Mouse (Mus musculus) forebrain, embryonic 14.5 days (tissue): ENCODE measurements around the gene Nr2e1. TPM values are rescaled to one million over a fixed set of nuclear protein-coding genes. Genes with fewer than 3 reads are reported as not detected.

ENCODE experiments used
- ATAC-seq: fragments of 200-750 bp; cut with Nextera tagmentation; 2 replicates; pipeline ENCODE4 v1.8.0; 2017; ENCODE audit warnings: mild to moderate bottlenecking, moderate library complexity
- DNase-seq: peaks from one replicate; pipeline ENCODE4 v3.0.0-alpha.2; 2015; ENCODE audit warnings: low spot score
- H3K27ac ChIP-seq: fragments of 300-500 bp; sonication (generic); 2 replicates; pipeline ENCODE4 v1.5.1; 2014; ENCODE audit warnings: low read depth, mild to moderate bottlenecking, control low read depth, low read length, moderate library complexity
- H3K27me3 ChIP-seq: fragments of 300-500 bp; sonication (generic); replicated peaks from 2 replicates; pipeline ENCODE4 v1.6.1; 2014; ENCODE audit warnings: low read length, control low read depth, mixed read lengths; ENCODE audit not compliant: control insufficient read depth, insufficient read depth
- H3K36me3 ChIP-seq: fragments of 300-500 bp; sonication (generic); 2 replicates; pipeline ENCODE4 v1.6.1; 2014; ENCODE audit warnings: low read length, control low read depth; ENCODE audit not compliant: control insufficient read depth, insufficient read depth
- H3K4me1 ChIP-seq: fragments of 300-500 bp; sonication (generic); 2 replicates; pipeline ENCODE4 v1.6.1; 2014; ENCODE audit warnings: antibody characterized with exemption, low read length, control low read depth; ENCODE audit not compliant: control insufficient read depth, insufficient read depth
- H3K4me2 ChIP-seq: fragments of 300-500 bp; sonication (generic); 2 replicates; pipeline ENCODE4 v1.6.1; 2014; ENCODE audit warnings: mild to moderate bottlenecking, control low read depth, low read length
- H3K4me3 ChIP-seq: fragments of 300-500 bp; sonication (generic); 2 replicates; pipeline ENCODE4 v1.5.1; 2014; ENCODE audit warnings: low read depth, low read length, control low read depth
- H3K9ac ChIP-seq: fragments of 300-500 bp; sonication (generic); 2 replicates; pipeline ENCODE4 v1.6.1; 2014; ENCODE audit warnings: mild to moderate bottlenecking, low read length, control low read depth, moderate library complexity
- H3K9me3 ChIP-seq: fragments of 300-500 bp; sonication (generic); replicated peaks from 2 replicates; pipeline ENCODE4 v1.6.1; 2016; ENCODE audit warnings: low read length, control low read depth, mixed read lengths; ENCODE audit not compliant: control insufficient read depth
- WGBS: fragments of 180-500 bp; shearing (Covaris S2); extraction: QIAGEN DNeasy Blood & Tissue Kit; methylation state at CpG from one replicate; pipeline ENCODE4 v1.1.7; 2014; 5-methylcytosine and 5-hydroxymethylcytosine counted together
- polyA plus RNA-seq: library from polyadenylated mRNA; unstranded; fragments of >200 nt; fragmentation: Nextera tagmentation; extraction: Ambion mirVana; gene quantifications from 2 replicates; pipeline ENCODE4 v1.2.1, GENCODE M21; 2014

Gene Nr2e1
- polyA plus RNA-seq, 1 experiment from 2014 or later: 39.4 TPM

DNA sequence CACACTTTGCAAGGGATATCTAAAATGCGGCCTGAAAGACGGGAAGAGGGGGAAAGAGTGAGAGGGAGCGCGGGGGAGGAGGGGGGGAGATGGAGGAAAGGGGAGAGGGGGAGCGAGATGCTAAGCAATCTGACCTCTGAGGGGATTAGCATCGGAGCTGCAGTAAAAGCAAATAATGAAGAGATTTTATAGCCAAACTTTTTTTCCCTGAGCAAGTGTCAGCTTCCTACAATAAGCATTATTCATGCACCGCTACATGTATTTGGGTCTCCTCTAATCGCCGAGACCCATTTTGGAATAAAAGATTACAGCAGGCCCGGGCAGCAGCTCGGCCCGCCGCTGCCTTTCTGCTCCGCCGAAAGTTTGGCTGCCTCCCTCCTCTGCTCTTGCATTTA, 5.2 kb downstream of the Nr2e1 start:
- under 1% methylated on average over 15 of the region's 15 CpGs for WGBS
- peak; percentile 92 for DNase-seq
- Histone ChIP-seq H3K27me3 (no peaks in the 10 kb centered on the region), H3K4me2 (peak overlapping the region; percentile 86), H3K9ac (peak overlapping the region; percentile 90), H3K4me1 (peaks cover 38% of the 10 kb centered on the region), H3K9me3 (no peaks in the 10 kb centered on the region), H3K27ac (peak overlapping the region; percentile 92), H3K4me3 (peak overlapping the region; percentile 68), H3K36me3 (peaks cover 14% of the 10 kb centered on the region; the same call in 1 of the 2 replicates)
- ATAC-seq: peak; percentile 62

DNA sequence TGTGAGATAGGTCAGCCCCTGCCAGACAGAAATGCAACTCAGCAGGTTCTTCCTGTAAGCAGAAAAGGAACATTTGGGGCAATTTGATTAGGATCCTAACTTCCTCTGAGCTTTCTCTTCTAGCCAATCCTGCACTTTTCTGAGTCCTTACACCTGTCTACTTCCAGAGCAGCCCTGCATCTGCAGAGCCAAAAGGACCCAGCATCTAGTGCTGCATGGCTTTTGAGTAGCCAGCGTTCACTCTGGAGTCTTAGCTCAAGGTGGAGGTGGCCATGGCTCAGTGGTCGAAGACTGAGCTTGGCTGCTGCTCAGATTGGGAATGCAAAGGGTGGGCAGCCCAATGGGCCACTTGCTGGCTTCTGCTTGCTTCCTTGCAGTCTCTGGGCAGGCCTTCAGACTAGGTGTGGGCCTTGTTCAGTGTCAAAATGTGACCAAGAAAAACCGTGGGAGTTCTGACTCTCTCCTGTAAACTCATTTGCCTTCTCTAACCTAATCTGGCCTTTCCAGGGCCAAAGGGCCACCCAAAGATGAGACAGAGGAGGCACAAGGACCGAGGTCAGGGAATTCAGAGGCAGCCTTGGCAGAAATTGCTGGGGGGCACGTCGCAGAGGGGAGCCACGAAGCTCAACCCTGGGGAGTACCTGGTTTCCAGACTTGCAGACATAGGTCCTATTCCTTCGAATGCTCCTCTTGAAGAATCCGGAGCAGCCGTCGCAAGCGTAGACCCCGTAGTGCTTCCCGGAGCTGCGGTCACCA, 5.7 kb downstream of the Nr2e1 start:
- peak overlapping the region; percentile 92 for H3K27ac ChIP-seq
- H3K27me3 ChIP-seq: no peaks in the 10 kb centered on the region
- ATAC-seq: no peak
- 3% methylated on average over 15 of the region's 15 CpGs for WGBS
- H3K4me1 ChIP-seq: peaks cover 44% of the 10 kb centered on the region
- H3K4me3 ChIP-seq: peak overlapping the region; percentile 68
- H3K36me3 ChIP-seq: peaks cover 17% of the 10 kb centered on the region; the same call in 1 of the 2 replicates
- H3K9ac ChIP-seq: peak overlapping the region; percentile 90
- no peaks in the 10 kb centered on the region for H3K9me3 ChIP-seq
- peak overlapping the region; percentile 86 for H3K4me2 ChIP-seq
- no peak for DNase-seq

- no peak for ATAC-seq
- peak overlapping the region; percentile 5; the same call in 1 of the 2 replicates for H3K9ac ChIP-seq
- DNase-seq: no peak
- 34% methylated on average over 10 of the region's 10 CpGs for WGBS
- no peaks in the 10 kb centered on the region for H3K9me3 ChIP-seq
- no peak overlapping the region for H3K4me3 ChIP-seq
- H3K36me3 ChIP-seq: peaks cover 37% of the 10 kb centered on the region
- H3K4me1 ChIP-seq: peaks cover 41% of the 10 kb centered on the region
- no peak overlapping the region for H3K27ac ChIP-seq
- H3K27me3 ChIP-seq: no peaks in the 10 kb centered on the region
- peak overlapping the region; percentile 34 for H3K4me2 ChIP-seq
These were observed 8.8 kb downstream of the Nr2e1 start for GRCm38 (mm10) chr10:42574639-42575038.

- Histone ChIP-seq H3K9ac (peak overlapping the region; percentile 33), H3K27ac (no peak overlapping the region), H3K36me3 (peaks cover 41% of the 10 kb centered on the region), H3K4me3 (peak overlapping the region; percentile 28), H3K27me3 (no peaks in the 10 kb centered on the region), H3K9me3 (no peaks in the 10 kb centered on the region), H3K4me1 (peaks cover 31% of the 10 kb centered on the region), H3K4me2 (peak overlapping the region; percentile 56)
- WGBS: 24% methylated on average over 15 of the region's 15 CpGs
- no peak for DNase-seq
- no peak for ATAC-seq
These were observed 10.5 kb downstream of the Nr2e1 start for GRCm38 (mm10) chr10:42572971-42573370.

DNA sequence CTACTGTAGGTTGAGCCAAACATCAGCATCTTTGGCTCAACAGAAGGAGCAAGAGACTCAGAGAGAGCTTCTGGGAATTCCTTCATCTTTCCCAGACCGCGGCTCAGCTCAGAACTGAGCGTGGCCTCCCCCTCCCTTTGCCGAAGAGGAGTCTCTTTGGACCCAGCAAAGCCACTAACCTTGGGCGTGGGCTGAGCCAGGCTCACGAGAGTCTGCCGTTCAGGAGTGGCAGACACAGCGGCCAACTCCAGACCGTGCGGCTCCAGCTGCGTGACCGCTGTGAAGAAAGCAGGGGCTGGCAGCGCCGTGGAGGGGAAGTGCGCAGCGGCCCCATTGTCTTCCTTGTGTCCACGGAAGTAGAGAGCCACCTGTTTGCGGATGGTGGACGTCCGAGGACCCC, 10.9 kb downstream of the Nr2e1 start:
- Histone ChIP-seq H3K4me1 (peaks cover 28% of the 10 kb centered on the region), H3K9me3 (no peaks in the 10 kb centered on the region), H3K36me3 (peaks cover 44% of the 10 kb centered on the region), H3K27ac (no peak overlapping the region), H3K27me3 (no peaks in the 10 kb centered on the region), H3K9ac (peak overlapping the region; percentile 33), H3K4me2 (peak overlapping the region; percentile 56), H3K4me3 (peak overlapping the region; percentile 28)
- WGBS: 13% methylated on average over 20 of the region's 20 CpGs
- ATAC-seq: peak; percentile 41; the same call in 1 of the 2 replicates
- no peak for DNase-seq

DNA sequence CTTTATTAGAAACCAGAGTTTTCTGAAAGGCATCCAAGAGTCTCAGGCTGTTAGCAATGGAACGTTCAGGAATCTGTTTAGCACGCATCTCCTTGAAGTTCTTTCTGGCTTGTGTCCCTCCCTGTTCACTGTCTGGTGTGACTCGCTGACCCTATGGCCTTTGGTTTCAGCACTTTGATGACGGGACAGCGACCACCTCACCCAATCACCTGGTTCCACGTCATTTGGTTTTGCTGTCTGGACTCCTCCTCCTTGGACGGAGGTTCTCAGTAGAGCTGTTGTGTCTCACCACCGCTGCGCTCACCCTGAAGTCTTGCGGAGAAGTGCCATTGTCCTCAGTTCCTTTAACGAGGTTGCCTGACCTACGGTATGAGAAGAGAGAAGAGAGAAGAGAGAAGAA, 21.2 kb downstream of the Nr2e1 start:
- Histone ChIP-seq H3K9me3 (no peaks in the 10 kb centered on the region), H3K4me2 (no peak overlapping the region), H3K4me3 (no peak overlapping the region), H3K4me1 (no peaks in the 10 kb centered on the region; the same call in 1 of the 2 replicates), H3K27me3 (no peaks in the 10 kb centered on the region), H3K36me3 (peaks cover 43% of the 10 kb centered on the region), H3K27ac (no peak overlapping the region), H3K9ac (no peak overlapping the region)
- no peak for DNase-seq
- ATAC-seq: no peak
- WGBS: 26% methylated on average over 12 of the region's 12 CpGs

DNA sequence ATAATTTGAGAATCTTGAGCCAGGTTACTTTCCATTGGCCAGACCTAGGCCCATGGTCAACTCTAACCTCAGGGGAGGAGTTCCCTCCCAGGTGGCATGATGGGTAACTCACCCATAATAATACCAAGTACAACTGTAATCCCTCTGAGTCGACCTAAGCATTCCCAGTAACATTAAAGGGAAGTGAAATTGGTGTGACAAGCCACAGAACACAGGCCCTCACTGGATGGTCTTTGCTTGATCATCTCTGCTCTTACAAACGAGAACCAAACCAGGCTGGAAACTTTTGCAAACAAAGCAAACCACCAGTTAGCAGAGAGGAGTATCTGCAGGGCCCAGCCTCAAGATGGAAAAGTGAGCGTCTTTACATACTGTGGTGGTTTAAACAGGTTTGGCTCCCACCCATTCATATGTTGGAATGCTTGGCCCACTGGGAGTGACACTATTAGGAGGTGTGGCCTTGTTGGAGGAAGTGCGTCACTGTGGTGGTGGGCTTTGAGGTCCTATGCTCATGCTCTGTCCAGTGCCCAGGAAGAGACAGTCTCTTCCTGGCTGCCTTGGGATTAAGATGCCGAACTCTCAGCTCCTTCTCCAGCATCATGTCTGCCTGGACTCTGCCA, 23.7 kb downstream of the Nr2e1 start:
- WGBS: 88% methylated on average over 5 of the region's 5 CpGs
- no peaks in the 10 kb centered on the region for H3K27me3 ChIP-seq
- no peak overlapping the region for H3K9ac ChIP-seq
- H3K4me1 ChIP-seq: no peaks in the 10 kb centered on the region
- ATAC-seq: no peak
- no peaks in the 10 kb centered on the region for H3K9me3 ChIP-seq
- no peak overlapping the region for H3K4me3 ChIP-seq
- H3K36me3 ChIP-seq: peaks cover 29% of the 10 kb centered on the region
- H3K4me2 ChIP-seq: no peak overlapping the region
- H3K27ac ChIP-seq: no peak overlapping the region
- DNase-seq: no peak

DNA sequence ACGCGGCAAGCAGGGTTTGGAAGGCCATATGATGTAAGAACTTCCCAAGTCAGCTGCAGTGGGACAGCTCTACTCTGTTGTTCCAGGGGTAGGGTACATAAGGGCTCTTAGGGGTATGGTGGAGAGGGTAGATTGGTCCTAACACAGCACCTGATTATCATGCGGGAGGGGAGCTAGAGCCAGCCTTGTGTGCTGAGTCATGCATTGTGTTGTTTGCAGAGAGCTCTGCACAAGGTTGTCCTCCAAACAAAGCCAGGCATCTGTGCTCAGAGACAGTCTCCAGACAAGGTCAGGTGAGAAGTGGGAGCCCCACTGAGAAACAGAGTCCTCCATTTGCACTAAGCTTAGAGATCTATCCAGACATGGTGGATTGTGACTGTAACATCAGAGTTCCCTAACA, 36.9 kb downstream of the Nr2e1 start:
- H3K4me3 ChIP-seq: no peak overlapping the region
- no peak overlapping the region for H3K27ac ChIP-seq
- H3K9ac ChIP-seq: no peak overlapping the region
- ATAC-seq (no peak), DNase-seq (no peak)
- H3K4me2 ChIP-seq: no peak overlapping the region
- no peaks in the 10 kb centered on the region for H3K27me3 ChIP-seq
- no peaks in the 10 kb centered on the region for H3K36me3 ChIP-seq
- no peaks in the 10 kb centered on the region for H3K4me1 ChIP-seq
- 94% methylated on average over 3 of the region's 3 CpGs for WGBS
- H3K9me3 ChIP-seq: no peaks in the 10 kb centered on the region
